ENCODE assay signal across 12 mouse cellular contexts in the genomic region with DNA sequence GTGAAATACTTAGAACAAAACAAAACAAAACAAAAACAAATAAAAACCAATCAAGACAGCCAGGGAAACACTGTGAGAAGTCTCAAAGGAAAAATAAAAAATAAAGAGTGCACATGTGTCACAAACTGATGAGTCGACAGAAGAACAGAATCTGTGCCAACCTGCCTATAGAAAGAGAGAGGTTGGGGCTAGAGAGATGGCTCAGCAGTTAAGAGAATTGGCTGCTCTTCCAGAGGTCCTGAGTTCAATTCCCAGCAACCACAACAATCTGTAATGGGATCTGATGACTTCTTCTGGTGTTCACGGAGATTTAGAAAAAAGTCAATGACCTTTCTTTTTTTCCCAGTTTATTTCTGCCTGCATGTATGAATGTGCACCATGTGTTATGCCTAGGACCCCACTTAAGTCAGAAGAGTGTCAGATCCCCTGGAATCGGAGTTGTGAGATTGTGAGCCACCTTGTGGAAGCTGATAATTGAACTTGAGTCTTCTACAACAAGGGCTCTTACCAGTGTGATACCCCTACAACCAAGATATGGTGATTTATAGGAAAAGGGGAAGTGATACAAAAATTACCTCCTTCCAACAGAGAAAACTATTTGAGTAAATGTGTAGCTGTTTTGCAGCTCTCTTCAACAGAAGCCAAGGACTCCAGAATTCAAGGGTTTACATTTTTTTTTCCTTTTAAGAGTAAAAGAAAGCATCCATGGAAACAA. TPM values are rescaled to one million over a fixed set of nuclear protein-coding genes. Genes with fewer than 3 reads are reported as not detected.
DNase-seq lines count a peak whose midpoint lies in the region; ATAC-seq and TF ChIP-seq lines count a peak whose summit lies in the region.
"Had no signal": no experiment of that assay in that cellular context is flagged by ENCODE, and none has a peak within 500 bp of the region (broad histone marks: within the 10 kb centered on the region; RNA-seq: fewer than 3 reads in every experiment).

No protein-coding gene starts in this region.

- 0 out of 2 replicates have a peak overlapping the region, but pooled peaks have one; percentile 17 for H3K27ac ChIP-seq in limb, embryonic 15.5 days
- H3K27ac ChIP-seq in limb, embryonic 10.5 days = no peak overlapping the region
- peak overlapping the region; percentile 91 for H3K27ac ChIP-seq in ES-Bruce4 (ENCODE audit: insufficient read depth, low read length)
- H3K27ac ChIP-seq in small intestine, adult 2 months (ENCODE audit: insufficient read depth, low read depth, low read length) = peak overlapping the region; percentile 67
- H3K27ac ChIP-seq: limb, embryonic 13.5 days; neural tube, embryonic 12.5 days had no signal

- no peak for DNase-seq in limb, embryonic 10.5 days (ENCODE audit: low spot score)
- DNase-seq in urinary bladder, adult 2 months (ENCODE audit: low spot score) = no peak
- no peak for DNase-seq in right cerebral cortex, adult 18-20 months

- H3K9ac ChIP-seq in limb, embryonic 15.5 days = no peak overlapping the region
- peak overlapping the region; percentile 97 for H3K9ac ChIP-seq in ES-Bruce4 (ENCODE audit: low read depth, poor library complexity, severe bottlenecking)
- H3K9ac ChIP-seq: limb, embryonic 13.5 days; neural tube, embryonic 12.5 days had no signal

- TF ChIP-seq POLR2A in ES-Bruce4 (IDR thresholded peaks at IDR 0.05; ENCODE audit: insufficient read depth, low read length) = no peak
- TF ChIP-seq POLR2A in small intestine, adult 2 months (IDR thresholded peaks at IDR 0.05; ENCODE audit: low read depth, low read length) = no peak

- no peak overlapping the region for H3K4me3 ChIP-seq in limb, embryonic 15.5 days
- no peak overlapping the region for H3K4me3 ChIP-seq in limb, embryonic 10.5 days
- no peak overlapping the region for H3K4me3 ChIP-seq in ES-Bruce4 (ENCODE audit: low read depth, low read length)
- no peak overlapping the region for H3K4me3 ChIP-seq in small intestine, adult 2 months (ENCODE audit: low read depth, low read length)
- H3K4me3 ChIP-seq: limb, embryonic 13.5 days; neural tube, embryonic 12.5 days had no signal

- H3K9me3 ChIP-seq in limb, embryonic 15.5 days = no peaks in the 10 kb centered on the region
- H3K9me3 ChIP-seq in limb, embryonic 10.5 days (replicated peaks) = no peaks in the 10 kb centered on the region
- H3K9me3 ChIP-seq in ES-Bruce4 (replicated peaks; ENCODE audit: control insufficient read depth, insufficient read depth, low read length, poor library complexity, severe bottlenecking) = no peaks in the 10 kb centered on the region
- H3K9me3 ChIP-seq: heart, embryonic 10.5 days; limb, embryonic 13.5 days; neural tube, embryonic 12.5 days had no signal

- no peak for ATAC-seq in limb, embryonic 15.5 days (ENCODE audit: insufficient number of reproducible peaks, low FRiP score, low TSS enrichment, low read depth)
- 0 out of 2 replicates have a peak, but pooled peaks have one; percentile 11 for ATAC-seq in granulocyte monocyte progenitor cell, adult 5-6 weeks (replicated peaks; ENCODE audit: poor library complexity, severe bottlenecking)
- ATAC-seq: forebrain, embryonic 14.5 days; midbrain, embryonic 16.5 days had no signal

- H3K27me3 ChIP-seq in limb, embryonic 15.5 days = no peaks in the 10 kb centered on the region
- H3K27me3 ChIP-seq in limb, embryonic 10.5 days (ENCODE audit: low read depth, poor library complexity, severe bottlenecking) = no peaks in the 10 kb centered on the region
- no peaks in the 10 kb centered on the region for H3K27me3 ChIP-seq in ES-Bruce4 (ENCODE audit: control insufficient read depth, insufficient read depth, low read length, poor library complexity, severe bottlenecking)
- no peaks in the 10 kb centered on the region for H3K27me3 ChIP-seq in small intestine, adult 2 months (ENCODE audit: control insufficient read depth, insufficient read depth, low read length)
- H3K27me3 ChIP-seq: limb, embryonic 13.5 days; neural tube, embryonic 12.5 days had no signal

- H3K4me2 ChIP-seq in limb, embryonic 15.5 days = no peak overlapping the region

- TF ChIP-seq EP300 in ES-Bruce4 (IDR thresholded peaks at IDR 0.05; ENCODE audit: insufficient read depth, low read depth, low read length) = no peak

- WGBS in limb, embryonic 15.5 days = 72% methylated on average over 3 of the region's 3 CpGs
- 86% methylated on average over 3 of the region's 3 CpGs for WGBS in limb, embryonic 10.5 days
- 65% methylated on average over 3 of the region's 3 CpGs for WGBS in small intestine, adult 2 months

- peaks cover 13% of the 10 kb centered on the region; the same call in 1 of the 2 replicates for H3K36me3 ChIP-seq in limb, embryonic 15.5 days
- peaks cover 25% of the 10 kb centered on the region for H3K36me3 ChIP-seq in limb, embryonic 10.5 days
- H3K36me3 ChIP-seq in ES-Bruce4 (ENCODE audit: control insufficient read depth, insufficient read depth, low read length, poor library complexity, severe bottlenecking) = peaks cover 42% of the 10 kb centered on the region
- H3K36me3 ChIP-seq in small intestine, adult 2 months (ENCODE audit: control insufficient read depth, insufficient read depth, low read length) = no peaks in the 10 kb centered on the region
- H3K36me3 ChIP-seq: neural tube, embryonic 12.5 days had no signal

- no peak for TF ChIP-seq CTCF in ES-Bruce4 (IDR thresholded peaks at IDR 0.05; ENCODE audit: low read depth, low read length)
- no peak for TF ChIP-seq CTCF in small intestine, adult 2 months (IDR thresholded peaks at IDR 0.05; ENCODE audit: extremely low read depth, insufficient read length, insufficient replicate concordance, low read depth, low read length)

- peaks cover 48% of the 10 kb centered on the region for H3K4me1 ChIP-seq in limb, embryonic 15.5 days
- peaks cover 37% of the 10 kb centered on the region for H3K4me1 ChIP-seq in limb, embryonic 10.5 days
- H3K4me1 ChIP-seq in ES-Bruce4 (ENCODE audit: control insufficient read depth, insufficient read depth, low read length) = peaks cover 4% of the 10 kb centered on the region
- H3K4me1 ChIP-seq in small intestine, adult 2 months (ENCODE audit: control insufficient read depth, insufficient read depth, insufficient read length, low read length) = peaks cover 25% of the 10 kb centered on the region

RNA-seq across cellular contexts. Expression of a gene that starts 6.0 kb away (rescaled TPM):
- 25.5 and 28.2 TPM in 2 replicates for polyA plus RNA-seq in limb, embryonic 15.5 days (2015; fragmentation: Nextera tagmentation; extraction: Ambion mirVana)
- 33.7 and 40.0 TPM in 2 replicates for polyA plus RNA-seq in limb, embryonic 10.5 days (2016; fragmentation: Nextera tagmentation; extraction: Ambion mirVana)
- 62.5 and 67.8 TPM in 2 replicates for polyA plus RNA-seq in ES-Bruce4 (2011; ENCODE audit: insufficient read depth, insufficient read length, low read depth, missing spikeins)
- total RNA-seq in granulocyte monocyte progenitor cell, adult 5-6 weeks (2014; fragmentation: Nextera tagmentation) = 44.8 and 57.8 TPM in 2 replicates
- 48.5 and 51.3 TPM in 2 replicates for total RNA-seq in granulocyte monocyte progenitor cell, adult 5-6 weeks (2017)
- polyA plus RNA-seq in small intestine, adult 2 months (2012; rRNA removed) = 4.5 and 7.3 TPM in 2 replicates
- polyA plus RNA-seq in urinary bladder, adult 2 months (2012; rRNA removed) = 24.7 and 25.8 TPM in 2 replicates

RNA-seq across cellular contexts. Expression of a gene that starts 6.1 kb away (rescaled TPM):
- polyA plus RNA-seq in limb, embryonic 15.5 days (2015; fragmentation: Nextera tagmentation; extraction: Ambion mirVana) = 73.7 and 76.1 TPM in 2 replicates
- 44.8 and 53.4 TPM in 2 replicates for polyA plus RNA-seq in limb, embryonic 10.5 days (2016; fragmentation: Nextera tagmentation; extraction: Ambion mirVana)
- polyA plus RNA-seq in ES-Bruce4 (2011; ENCODE audit: insufficient read depth, insufficient read length, low read depth, missing spikeins) = 78.5 and 81.4 TPM in 2 replicates
- total RNA-seq in granulocyte monocyte progenitor cell, adult 5-6 weeks (2014; fragmentation: Nextera tagmentation) = 50.9 and 61.5 TPM in 2 replicates
- total RNA-seq in granulocyte monocyte progenitor cell, adult 5-6 weeks (2017) = 58.6 and 64.3 TPM in 2 replicates
- 9.2 and 20.3 TPM in 2 replicates for polyA plus RNA-seq in small intestine, adult 2 months (2012; rRNA removed)
- 59.7 and 64.6 TPM in 2 replicates for polyA plus RNA-seq in urinary bladder, adult 2 months (2012; rRNA removed)

RNA-seq across cellular contexts. Expression of a gene that starts 21.3 kb away (rescaled TPM):
- 1.7 and 2.5 TPM in 2 replicates for polyA plus RNA-seq in limb, embryonic 15.5 days (2015; fragmentation: Nextera tagmentation; extraction: Ambion mirVana)
- 0.38 and 0.73 TPM in 2 replicates for polyA plus RNA-seq in limb, embryonic 10.5 days (2016; fragmentation: Nextera tagmentation; extraction: Ambion mirVana)
- 20.2 and 22.6 TPM in 2 replicates for polyA plus RNA-seq in ES-Bruce4 (2011; ENCODE audit: insufficient read depth, insufficient read length, low read depth, missing spikeins)
- total RNA-seq in granulocyte monocyte progenitor cell, adult 5-6 weeks (2014; fragmentation: Nextera tagmentation) = 19.4 and 21.5 TPM in 2 replicates
- total RNA-seq in granulocyte monocyte progenitor cell, adult 5-6 weeks (2017) = 6.5 and 9.0 TPM in 2 replicates
- polyA plus RNA-seq in small intestine, adult 2 months (2012; rRNA removed) = 13.4 and 15.8 TPM in 2 replicates
- polyA plus RNA-seq in urinary bladder, adult 2 months (2012; rRNA removed) = 4.6 and 5.3 TPM in 2 replicates
- polyA plus RNA-seq: forebrain, embryonic 14.5 days had no signal
